Mouse (Mus musculus) layer of hippocampus, adult 8-10 months (tissue): ENCODE results near the gene Cwc25. TPM values are rescaled to one million over a fixed set of nuclear protein-coding genes. Genes with fewer than 3 reads are reported as not detected.
A peak's percentile ranks its signal among the peaks of the same experiment; 100 is the strongest.

ENCODE experiments used
- DNase-seq, 2 experiments: peaks; one replicate each; pipeline ENCODE4 v3.0.0; 2022; ENCODE audit warnings: low spot score in 2 of 2
- microRNA-seq, 2 experiments: library from miRNA; unstranded; fragments of <30 nt; microRNA quantifications; one replicate each; pipeline ENCODE4 v1.2.0; 2022
- total RNA-seq, 4 experiments: library from RNA; stranded (reverse); gene quantifications; 2 replicates each; pipeline ENCODE4 v1.2.4; 2022

The Cwc25 gene
- total RNA-seq, 4 experiments from 2014 or later: 18.6 to 22.2 (median 20.6) TPM

DNA sequence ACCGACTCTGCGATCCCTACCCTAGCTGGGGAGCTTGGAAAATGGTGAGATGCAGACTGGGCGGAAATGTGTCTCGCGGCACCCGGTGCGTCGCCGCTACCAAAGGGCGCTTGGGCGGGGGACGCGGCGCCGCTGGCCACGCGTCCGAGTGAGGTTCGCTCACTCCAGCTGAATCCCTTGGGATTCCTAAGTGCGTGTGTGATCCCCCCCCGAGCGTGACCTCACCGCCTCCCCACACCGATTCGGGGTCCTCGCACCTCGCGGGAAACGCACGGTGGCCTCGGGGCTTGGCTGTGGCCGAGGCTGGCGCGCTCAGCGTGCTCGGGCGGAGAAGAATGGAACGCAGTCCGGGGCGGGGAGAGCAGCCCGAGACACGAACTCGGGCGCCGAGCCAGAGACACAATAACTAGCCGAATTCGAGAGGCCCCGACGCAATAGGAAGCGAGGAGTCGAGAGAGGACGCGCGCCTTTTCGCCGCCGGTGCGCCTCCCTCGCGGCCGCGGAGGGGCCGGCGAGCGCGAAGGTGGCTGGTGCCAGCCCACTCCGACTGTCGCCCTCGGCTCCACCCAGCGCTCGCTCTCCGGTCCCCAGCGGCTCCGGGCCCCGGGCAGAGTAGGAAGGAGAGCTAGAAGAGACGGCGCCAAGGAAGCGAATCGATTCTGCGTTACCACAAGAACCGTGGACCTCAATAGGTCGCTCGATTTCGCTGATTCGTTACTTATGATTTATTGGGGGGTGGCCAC, 66.2 kb downstream of the Cwc25 start, which contains the start of gene Pcgf2:
Gene Pcgf2, minus strand, starts transcription at position 495 of the 743 bp plus-strand sequence.
- peak in 1 of 2 experiments; percentile 64 for DNase-seq

- DNase-seq: peak; percentile 72 to 73
These were observed 66.7 kb downstream of the Cwc25 start for GRCm38 (mm10) chr11:97699626-97700002.

GRCm38 (mm10) chr11:97698741-97699611, 67.4 kb downstream of the Cwc25 start:
- no peak for DNase-seq

- DNase-seq: no peak
These were observed 68.3 kb downstream of the Cwc25 start for GRCm38 (mm10) chr11:97697891-97698529.

DNA sequence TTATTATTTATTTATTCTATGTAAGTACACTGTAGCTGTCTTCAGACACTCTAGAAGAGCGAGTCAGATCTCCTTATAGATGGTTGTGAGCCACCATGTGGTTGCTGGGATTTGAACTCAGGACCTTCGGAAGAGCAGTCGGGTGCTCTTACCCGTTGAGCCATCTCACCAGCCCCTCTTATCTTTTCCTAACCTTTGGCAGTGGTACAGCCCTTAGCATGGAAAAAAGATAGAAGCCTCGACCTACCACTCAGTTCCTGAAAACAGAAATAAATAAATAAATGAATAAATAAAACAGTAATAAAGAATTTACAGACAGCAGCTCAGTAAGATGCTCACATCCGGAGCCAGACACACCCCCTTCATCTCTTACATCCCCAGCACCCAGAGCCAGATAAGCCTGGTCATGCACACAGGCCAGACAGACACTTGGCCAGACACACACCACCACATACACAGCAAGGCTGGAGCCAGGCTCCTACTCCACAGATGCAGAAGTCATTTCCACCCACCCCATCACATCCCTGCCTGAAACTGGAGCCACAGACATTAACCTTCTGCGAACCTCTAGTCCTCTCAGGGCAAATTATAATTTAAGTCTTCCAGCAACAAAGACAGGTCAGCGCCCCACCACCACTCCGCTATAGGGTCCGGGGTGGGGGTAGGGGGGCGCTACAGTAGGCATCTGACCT, 69.0 kb downstream of the Cwc25 start:
- DNase-seq: no peak

DNA sequence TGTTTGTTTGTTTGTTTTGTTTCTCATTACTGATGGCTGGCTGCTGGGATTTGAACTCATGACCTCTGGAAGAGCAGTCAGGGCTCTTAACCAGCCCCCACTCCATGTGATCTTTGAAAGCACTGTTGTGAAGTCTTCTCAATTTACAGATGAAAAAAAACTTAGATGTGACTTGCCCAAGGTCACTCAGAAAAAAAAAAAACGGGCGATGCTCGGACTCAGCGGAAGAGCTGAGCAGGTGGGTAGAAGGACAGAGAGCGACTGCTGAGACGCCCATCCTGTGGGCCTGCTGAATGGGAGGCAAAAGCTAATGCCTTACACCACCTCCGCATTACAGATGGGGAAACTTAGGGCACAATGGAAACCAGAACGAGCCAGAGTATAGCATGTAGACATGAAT, 69.7 kb downstream of the Cwc25 start:
- no peak for DNase-seq

- DNase-seq: no peak
These were observed 70.5 kb downstream of the Cwc25 start for GRCm38 (mm10) chr11:97695712-97696401.

Small RNAs within 50 kb of the gene (microRNA-seq; reads per million reads assigned to microRNA genes)
- 0 to 0.96 reads per million in 2 experiments for gene Mir8102

Other genes with a start within 250 kb of the Cwc25 start
- gene Srcin1, start 190.4 kb downstream of the Cwc25 start, total RNA-seq: 100 to 1,000 TPM; 212 to 220 (median 217) TPM
- gene Epop, start 136.9 kb downstream of the Cwc25 start, total RNA-seq: 10 to 100 TPM; 28.9 to 38.6 (median 33.9) TPM
- gene Mllt6, start 103.1 kb downstream of the Cwc25 start, total RNA-seq: 100 to 1,000 TPM; 110 to 149 (median 126) TPM
- gene Cisd3, start 80.7 kb downstream of the Cwc25 start, total RNA-seq: 10 to 100 TPM; 45.2 to 60.0 (median 56.7) TPM
- gene Pcgf2, start 66.1 kb downstream of the Cwc25 start, total RNA-seq: 10 to 100 TPM; 23.9 to 35.3 (median 29.0) TPM
- gene Psmb3, start 63.2 kb downstream of the Cwc25 start, total RNA-seq: 100 to 1,000 TPM; 121 to 145 (median 133) TPM
- 100 to 1,000 TPM in 3 of 4 experiments, 10 to 100 TPM in 1; 97.5 to 127 (median 109) TPM for gene Pip4k2b, start 21.9 kb downstream of the Cwc25 start, total RNA-seq
- 1 to 10 TPM in 1 of 4 experiments, under 1 TPM in 2, not detected in 1; 0.93 to 1.4 (median 0.98) TPM for gene 1700001P01Rik, start 9.4 kb upstream of the Cwc25 start, total RNA-seq
- 100 to 1,000 TPM; 304 to 481 (median 389) TPM for gene Rpl23, start 15.9 kb upstream of the Cwc25 start, total RNA-seq
- 100 to 1,000 TPM; 102 to 109 (median 104) TPM for gene Lasp1, start 32.4 kb upstream of the Cwc25 start, total RNA-seq
- 10 to 100 TPM; 58.6 to 70.2 (median 68.1) TPM for gene B230217C12Rik, start 74.2 kb upstream of the Cwc25 start, total RNA-seq
- 1 to 10 TPM; 1.9 to 4.6 (median 2.4) TPM for gene Fbxo47, start 117.6 kb upstream of the Cwc25 start, total RNA-seq
- 10 to 100 TPM; 18.0 to 21.1 (median 19.8) TPM for gene Plxdc1, start 219.9 kb upstream of the Cwc25 start, total RNA-seq
- 1 to 10 TPM in 3 of 4 experiments, under 1 TPM in 1; 0.59 to 1.5 (median 1.3) TPM for gene Arl5c, start 229.6 kb upstream of the Cwc25 start, total RNA-seq